Mouse (Mus musculus) bone marrow macrophage, adult 2 months (primary cell): ENCODE measurements around the gene Psma3. TPM values are rescaled to one million over a fixed set of nuclear protein-coding genes. Genes with fewer than 3 reads are reported as not detected.
A peak's percentile ranks its signal among the peaks of the same experiment; 100 is the strongest.
"Not testable (repeated sequence)": the region's sequence is repeated elsewhere in the genome, so short reads cannot be mapped to it uniquely, and the experiment has no call there.

Experiments
- H3K27ac ChIP-seq: 2 replicates; pipeline ENCODE4 v1.5.1; 2012; ENCODE audit warnings: low read depth, low read length; ENCODE audit not compliant: insufficient read depth
- H3K4me1 ChIP-seq: 2 replicates; pipeline ENCODE4 v1.6.1; 2012; ENCODE audit warnings: low read length; ENCODE audit not compliant: control insufficient read depth, insufficient read depth
- H3K4me3 ChIP-seq: 2 replicates; pipeline ENCODE4 v1.5.1; 2012; ENCODE audit warnings: mild to moderate bottlenecking, low read length, moderate library complexity; ENCODE audit not compliant: insufficient read depth
- CTCF ChIP-seq: IDR thresholded peaks from 2 replicates; pipeline ENCODE4 v1.5.1; 2012; ENCODE audit warnings: low read depth, mild to moderate bottlenecking, low read length, moderate library complexity
- POLR2A ChIP-seq: IDR thresholded peaks from 2 replicates; pipeline ENCODE4 v1.6.1; 2012; ENCODE audit warnings: mild to moderate bottlenecking, low read depth, low read length, borderline replicate concordance
- polyA plus RNA-seq: library from polyadenylated mRNA; stranded (reverse); fragments of >200 nt; gene quantifications from 2 replicates; pipeline ENCODE4 v1.2.4, GENCODE M21; 2012; ENCODE audit not compliant: missing spikeins, insufficient read depth, insufficient read length

Psma3 gene
- polyA plus RNA-seq, 1 experiment, result 153 TPM

DNA sequence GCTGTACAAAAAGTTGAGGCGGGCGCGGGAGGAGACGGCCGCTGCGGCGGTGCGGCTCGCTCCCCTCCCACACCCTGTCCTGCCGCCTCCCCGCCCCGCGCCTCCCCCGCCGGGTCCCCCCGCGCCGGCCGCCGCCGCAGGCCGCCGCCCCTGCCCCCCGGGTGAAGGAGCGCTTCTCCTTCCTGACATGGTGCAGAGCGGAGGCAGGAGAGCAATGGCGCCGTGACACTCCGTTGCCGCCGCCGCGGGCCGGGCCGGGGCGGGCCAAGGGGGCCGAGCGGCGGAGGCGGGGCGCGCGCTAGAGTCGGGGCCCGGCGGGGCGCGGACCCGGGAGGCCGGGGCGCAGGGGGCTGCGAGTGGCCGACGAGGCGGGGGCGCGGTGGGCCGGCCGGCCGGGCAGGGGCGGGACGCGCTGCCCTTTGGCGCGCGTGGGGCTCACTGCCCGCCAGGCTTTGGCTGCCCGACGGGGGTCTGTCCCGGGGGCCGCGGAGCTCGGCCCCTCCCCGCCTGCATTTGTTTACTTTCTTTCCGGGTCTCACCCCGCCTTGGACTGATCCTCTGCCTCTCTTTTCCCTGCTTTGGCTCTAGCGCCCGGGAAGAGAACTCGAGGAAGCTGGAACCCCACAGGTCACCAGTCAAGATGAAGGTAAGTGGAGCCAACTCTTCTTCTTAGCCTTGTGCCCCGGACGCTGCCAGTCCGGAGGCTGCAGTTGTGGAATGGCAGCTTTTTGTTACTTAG lies 42.3 kb downstream of the Psma3 start:
- Histone ChIP-seq H3K27ac (peak overlapping the region; percentile 84), H3K4me3 (peak overlapping the region; percentile 87), H3K4me1 (peaks cover 12% of the 10 kb centered on the region)
- TF ChIP-seq POLR2A (no peak), CTCF (no peak)

DNA sequence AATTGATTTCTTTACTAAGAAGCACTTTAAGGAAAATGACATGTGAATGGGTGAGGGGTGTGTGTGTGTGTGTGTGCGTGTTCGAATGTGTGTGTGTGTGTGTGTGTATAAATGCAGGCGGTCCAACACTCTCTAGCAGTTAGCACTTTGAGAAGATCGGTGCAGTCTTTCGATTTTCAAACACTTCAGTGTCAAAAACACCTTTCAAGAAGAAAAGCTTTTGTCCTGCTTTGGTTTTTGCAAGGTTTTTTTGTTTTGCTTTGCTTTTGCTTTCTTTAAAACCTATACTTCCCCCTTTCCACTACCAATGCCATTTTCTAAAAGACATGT lies 42.8 kb downstream of the Psma3 start:
- no peak for TF ChIP-seq CTCF
- no peak for TF ChIP-seq POLR2A
- Histone ChIP-seq H3K27ac (peak overlapping the region; percentile 84), H3K4me3 (peak overlapping the region; percentile 87), H3K4me1 (peaks cover 9% of the 10 kb centered on the region)

DNA sequence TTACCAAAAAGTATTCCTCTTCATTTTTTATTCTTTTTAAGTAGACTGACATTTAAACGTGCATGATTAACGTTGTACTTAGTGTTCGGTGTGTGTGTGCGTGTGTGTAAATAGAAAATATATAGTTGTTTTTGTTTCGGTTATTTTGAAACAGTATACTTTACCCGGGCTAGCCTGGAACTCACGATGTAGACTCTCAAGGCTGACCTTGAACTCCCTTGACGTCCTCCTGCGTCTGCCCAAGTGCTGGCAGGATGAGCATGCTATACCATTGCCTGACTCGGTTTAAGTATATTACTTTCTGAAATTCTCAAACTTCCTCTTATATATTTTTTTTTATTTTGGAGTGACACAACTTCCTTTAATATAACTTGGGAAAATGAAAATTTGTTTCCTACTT lies 43.4 kb downstream of the Psma3 start:
- Histone ChIP-seq H3K4me1 (peaks cover 7% of the 10 kb centered on the region), H3K4me3 (peak overlapping the region; percentile 43; the same call in 1 of the 2 replicates), H3K27ac (no peak overlapping the region)
- TF ChIP-seq POLR2A (no peak), CTCF (no peak)

DNA sequence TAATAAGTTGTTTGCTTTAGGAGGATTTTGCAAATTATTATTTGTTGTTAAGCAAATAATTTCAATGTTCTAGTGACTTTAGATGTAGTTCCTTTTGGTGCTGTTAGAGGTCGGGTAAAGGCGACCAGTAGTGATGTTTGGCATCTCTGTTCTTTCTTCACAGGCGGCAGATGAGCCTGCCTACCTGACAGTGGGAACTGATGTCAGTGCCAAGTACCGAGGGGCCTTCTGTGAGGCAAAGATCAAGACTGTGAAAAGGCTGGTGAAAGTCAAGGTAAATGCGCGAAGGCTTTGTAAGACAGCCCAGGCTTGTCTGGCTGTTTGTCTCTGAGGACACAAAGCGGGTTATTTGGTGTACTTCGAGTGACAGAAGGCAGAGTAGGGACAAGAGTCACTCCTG lies 44.8 kb downstream of the Psma3 start:
- TF ChIP-seq POLR2A (no peak), CTCF (no peak)
- Histone ChIP-seq H3K4me3 (no peak overlapping the region), H3K4me1 (no peaks in the 10 kb centered on the region), H3K27ac (no peak overlapping the region)

DNA sequence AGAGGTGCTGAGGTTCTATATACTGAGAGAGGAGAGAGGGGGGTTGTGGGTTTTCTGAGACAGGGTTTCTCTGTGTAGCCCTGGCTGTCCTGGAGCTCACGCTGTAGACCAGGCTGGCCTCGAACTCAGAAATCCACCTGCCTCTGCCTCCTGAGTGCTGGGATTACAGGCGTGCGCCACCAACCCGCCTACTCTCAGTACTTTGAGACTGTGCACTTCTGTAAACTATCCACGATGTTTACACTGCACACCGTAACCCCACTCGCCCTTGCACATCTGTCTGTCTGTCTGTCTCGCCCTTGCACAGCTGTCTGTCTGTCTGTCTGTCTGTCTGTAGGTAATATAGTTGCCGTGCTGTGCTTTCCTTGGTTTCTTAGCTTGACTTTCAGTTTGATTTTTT lies 50.0 kb downstream of the Psma3 start:
- TF ChIP-seq POLR2A (no peak), CTCF (no peak)
- Histone ChIP-seq H3K4me1 (no peaks in the 10 kb centered on the region), H3K27ac (no peak overlapping the region), H3K4me3 (no peak overlapping the region)

DNA sequence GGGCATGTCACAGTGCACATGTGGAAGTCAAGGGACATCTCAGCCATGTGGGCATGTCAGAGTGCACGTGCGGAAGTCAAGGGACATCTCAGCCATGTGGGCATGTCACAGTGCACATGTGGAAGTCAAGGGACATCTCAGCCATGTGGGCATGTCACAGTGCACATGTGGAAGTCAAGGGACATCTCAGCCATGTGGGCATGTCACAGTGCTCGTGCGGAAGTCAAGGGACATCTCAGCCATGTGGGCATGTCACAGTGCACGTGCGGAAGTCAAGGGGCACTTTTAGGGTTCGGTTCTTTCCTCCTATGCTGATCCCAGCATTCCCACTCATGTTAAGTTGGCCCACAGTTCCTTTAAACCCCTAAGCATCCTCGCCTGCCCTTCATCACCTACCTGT lies 53.8 kb downstream of the Psma3 start:
- H3K4me1 ChIP-seq, H3K27ac ChIP-seq, H3K4me3 ChIP-seq: not testable (repeated sequence)

DNA sequence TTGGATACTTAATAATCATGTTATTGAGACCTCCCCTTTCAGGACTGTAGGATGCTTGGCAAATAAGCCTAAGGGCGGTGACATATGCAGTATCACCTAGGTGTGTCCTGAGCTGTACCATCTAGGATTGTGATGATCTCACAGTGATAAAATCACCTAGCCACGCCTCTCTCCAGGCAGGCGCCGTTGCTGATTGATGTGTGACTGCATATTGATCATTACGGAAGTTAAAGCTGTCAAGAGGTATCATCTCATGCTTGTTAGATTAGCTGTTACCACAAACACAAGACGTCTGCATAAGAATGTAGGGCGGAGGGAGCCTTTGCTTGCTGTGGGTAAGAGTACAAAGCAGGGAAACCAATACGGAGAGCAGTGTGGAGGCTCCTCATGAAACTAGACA lies 55.8 kb downstream of the Psma3 start:
- no peak overlapping the region for H3K27ac ChIP-seq
- no peaks in the 10 kb centered on the region for H3K4me1 ChIP-seq
- TF ChIP-seq POLR2A, result no peak
- no peak for TF ChIP-seq CTCF
- H3K4me3 ChIP-seq, result no peak overlapping the region

DNA sequence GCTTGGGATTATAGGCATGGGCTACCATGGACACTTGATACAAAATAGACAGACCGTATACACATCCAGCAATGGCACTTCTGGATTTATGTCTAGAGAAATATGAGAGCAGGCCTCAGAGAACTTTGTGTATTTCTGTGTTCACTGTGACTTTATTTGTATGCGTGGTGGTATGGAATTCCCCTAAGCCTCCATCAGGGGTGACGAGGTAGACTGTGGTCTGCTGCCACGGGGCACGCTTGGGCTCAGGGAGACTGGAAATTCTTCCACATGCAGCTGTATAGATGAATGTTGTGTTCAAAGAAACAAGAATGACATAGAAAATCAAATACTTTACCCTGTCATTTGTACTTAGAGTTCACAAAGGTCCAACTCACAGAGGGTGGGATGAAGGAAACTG lies 56.3 kb downstream of the Psma3 start:
- no peak overlapping the region for H3K27ac ChIP-seq

DNA sequence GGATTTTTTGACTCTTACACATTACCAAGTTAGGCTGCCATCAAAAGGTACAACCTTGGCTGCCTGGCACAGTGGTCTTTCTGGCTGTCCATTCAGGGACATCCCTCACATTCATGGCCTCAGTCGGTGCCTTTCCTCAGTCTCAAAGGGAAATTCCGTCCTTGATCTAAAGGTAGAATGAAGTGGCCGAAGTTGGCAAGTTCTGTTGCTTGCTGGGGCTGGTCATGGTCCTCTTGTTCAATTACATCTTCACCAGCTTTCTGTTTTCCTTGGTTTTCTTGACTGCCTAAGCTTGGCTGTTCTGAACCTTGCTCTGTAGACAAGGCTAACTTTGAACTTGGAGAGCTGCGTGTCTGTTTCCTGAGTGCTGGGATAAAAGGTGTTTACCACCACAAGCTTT lies 61.4 kb downstream of the Psma3 start:
- no peak overlapping the region for H3K27ac ChIP-seq
- TF ChIP-seq CTCF (no peak), POLR2A (no peak)
- peaks cover 11% of the 10 kb centered on the region for H3K4me1 ChIP-seq
- H3K4me3 ChIP-seq, result no peak overlapping the region

More for the DNA sequence above, 56.3 kb downstream of the Psma3 start:
- Histone ChIP-seq H3K4me3 (no peak overlapping the region), H3K4me1 (no peaks in the 10 kb centered on the region)
- TF ChIP-seq POLR2A (no peak), CTCF (no peak)

DNA sequence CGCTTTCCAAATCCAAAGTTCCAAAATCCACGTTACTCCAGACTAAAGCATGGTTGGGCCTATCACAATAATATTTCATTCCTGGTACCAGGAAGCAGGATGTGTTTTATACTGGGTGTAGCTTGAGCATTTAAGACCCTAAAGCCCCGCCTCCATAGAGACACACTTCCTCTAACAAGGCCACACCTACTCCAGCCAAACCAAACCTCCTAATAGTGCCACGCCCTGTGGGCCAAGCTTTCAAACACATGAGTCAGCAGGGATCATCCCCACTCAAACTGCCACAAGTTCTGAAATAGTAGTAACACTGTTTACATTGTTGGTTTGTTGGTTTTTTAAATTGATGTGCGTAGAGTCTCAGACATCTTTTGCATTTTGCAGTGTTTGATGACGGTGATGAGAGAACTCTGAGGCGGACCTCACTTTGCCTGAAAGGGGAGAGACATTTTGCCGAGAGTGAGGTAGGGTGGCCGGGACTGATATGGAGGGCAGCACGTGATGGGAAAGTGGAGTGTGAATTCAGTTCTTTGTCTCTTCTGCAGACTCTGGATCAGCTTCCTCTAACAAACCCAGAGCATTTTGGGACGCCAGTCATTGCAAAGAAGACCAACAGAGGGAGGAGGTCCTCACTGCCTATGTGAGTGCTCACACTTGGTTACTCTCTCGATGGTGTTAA lies 62.4 kb downstream of the Psma3 start:
- TF ChIP-seq CTCF (no peak), POLR2A (no peak)
- Histone ChIP-seq H3K4me1 (peaks cover 11% of the 10 kb centered on the region), H3K27ac (no peak overlapping the region), H3K4me3 (no peak overlapping the region)

DNA sequence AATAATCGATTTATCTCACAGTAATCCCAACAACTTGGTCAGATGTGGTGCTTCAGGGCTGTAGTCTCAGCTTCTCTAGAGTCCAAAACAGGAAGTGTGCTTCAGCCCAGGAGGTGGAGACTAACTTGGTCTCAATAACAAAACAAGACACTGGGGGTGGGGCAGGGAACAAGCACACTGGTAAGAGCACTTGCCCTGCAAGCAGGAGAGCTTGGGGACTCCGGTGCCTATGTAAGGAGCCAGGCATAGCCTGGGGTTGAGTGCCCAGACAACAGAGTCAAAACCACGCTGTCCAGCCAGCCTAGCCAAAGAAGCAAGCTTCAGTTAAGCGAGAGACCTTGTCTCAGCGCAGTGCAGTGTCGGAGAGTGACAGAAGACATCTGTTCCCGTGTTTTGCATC lies 66.0 kb downstream of the Psma3 start:
- H3K4me3 ChIP-seq, result no peak overlapping the region
- peak overlapping the region; percentile 87 for H3K27ac ChIP-seq

More for the DNA sequence above, 66.0 kb downstream of the Psma3 start:
- H3K4me1 ChIP-seq, result peaks cover 11% of the 10 kb centered on the region
- TF ChIP-seq POLR2A (no peak), CTCF (no peak)
